Mouse (Mus musculus): ENCODE data around the gene Snrpa. TPM values are rescaled to one million over a fixed set of nuclear protein-coding genes. Genes with fewer than 3 reads are reported as not detected.
A peak's percentile ranks its signal among the peaks of the same experiment; 100 is the strongest.

Snrpa gene
- total RNA-seq, 1 experiment from 2014 or later = 20.4 TPM

GRCm38 (mm10) chr7:27212626-27213025, 16.6 kb upstream of the Snrpa start:
- no peak for ATAC-seq (ENCODE audit: extremely low read depth, insufficient number of reproducible peaks, low FRiP score, poor library complexity, severe bottlenecking)

DNA sequence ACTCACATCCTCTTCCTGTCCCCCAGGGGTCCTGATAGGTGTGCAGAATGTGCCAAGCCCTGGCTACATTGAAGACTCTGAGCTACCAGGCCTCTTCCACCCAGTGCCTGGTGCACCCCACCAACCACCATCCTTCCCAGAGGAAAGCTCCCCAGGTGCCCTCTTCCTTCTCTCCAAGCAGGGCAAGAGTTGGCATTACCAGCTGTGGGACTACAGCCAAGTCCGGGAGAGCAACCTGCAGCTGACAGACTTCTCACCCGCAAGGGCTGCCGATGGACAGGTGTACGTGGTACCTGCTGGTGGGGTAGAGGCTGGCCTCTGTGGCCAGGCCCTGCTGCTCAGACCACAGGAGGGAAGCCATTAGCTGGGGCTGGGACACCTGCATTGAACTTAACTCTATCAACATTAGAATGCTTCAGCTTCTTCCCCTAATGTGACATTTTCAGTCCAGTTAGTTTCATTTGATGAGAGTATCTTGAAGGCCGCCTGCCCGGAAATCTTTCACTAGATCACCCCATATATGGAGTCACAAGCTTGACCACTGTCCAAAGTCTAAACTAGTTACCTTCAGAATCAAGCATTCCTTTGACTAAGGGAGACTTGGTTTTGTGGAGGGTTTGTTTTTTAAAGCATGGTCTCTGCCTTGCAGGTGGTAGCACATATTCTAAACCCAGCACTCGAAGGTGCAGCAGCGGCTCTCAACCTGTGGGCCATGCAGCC, 7.8 kb upstream of the Snrpa start:
- ATAC-seq (ENCODE audit: extremely low read depth, insufficient number of reproducible peaks, low FRiP score, poor library complexity, severe bottlenecking) = no peak

DNA sequence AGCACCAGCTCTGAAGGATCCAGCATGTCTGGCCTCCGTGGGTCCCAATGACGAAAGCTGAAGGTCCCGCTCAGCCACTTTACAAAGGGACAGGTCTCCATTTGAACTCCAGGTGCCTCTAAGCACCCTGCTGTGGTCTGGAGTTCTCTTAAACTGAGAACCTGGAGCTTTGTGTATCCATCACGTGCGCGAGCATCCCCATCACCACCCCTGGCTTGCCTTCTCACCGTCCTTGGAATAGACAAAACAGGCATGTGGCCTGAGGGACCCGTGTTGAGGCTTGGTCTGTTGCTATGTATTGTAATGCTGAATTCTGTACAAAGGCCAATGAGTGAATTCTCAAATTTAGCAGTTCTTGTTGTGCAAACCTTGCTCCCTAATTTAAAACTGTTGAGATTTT, 2.7 kb upstream of the Snrpa start:
- no peak for ATAC-seq (ENCODE audit: extremely low read depth, insufficient number of reproducible peaks, low FRiP score, poor library complexity, severe bottlenecking)

- ATAC-seq (ENCODE audit: extremely low read depth, insufficient number of reproducible peaks, low FRiP score, poor library complexity, severe bottlenecking) = no peak
These were observed 2.3 kb upstream of the Snrpa start for GRCm38 (mm10) chr7:27198355-27198754.

DNA sequence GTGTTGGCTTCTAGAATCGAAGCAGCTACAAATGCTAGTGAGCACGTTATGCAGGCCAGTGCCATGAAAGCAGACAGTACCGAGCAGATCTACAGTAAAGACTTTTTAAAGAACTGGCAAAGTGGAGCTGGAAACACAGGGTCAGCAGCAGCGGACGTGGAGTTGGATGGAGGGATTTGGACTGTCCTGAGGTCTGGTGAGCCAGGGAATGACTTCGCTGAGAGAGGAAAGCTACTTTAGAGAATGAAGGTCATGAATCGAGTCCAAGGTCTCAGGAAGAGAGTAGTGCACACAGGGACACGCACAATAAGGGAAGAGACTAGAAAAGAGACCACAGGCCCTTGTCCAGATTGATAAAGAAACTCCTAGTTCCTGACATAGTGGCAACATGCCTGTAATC, 1.6 kb upstream of the Snrpa start:
- ATAC-seq (ENCODE audit: extremely low read depth, insufficient number of reproducible peaks, low FRiP score, poor library complexity, severe bottlenecking) = no peak

DNA sequence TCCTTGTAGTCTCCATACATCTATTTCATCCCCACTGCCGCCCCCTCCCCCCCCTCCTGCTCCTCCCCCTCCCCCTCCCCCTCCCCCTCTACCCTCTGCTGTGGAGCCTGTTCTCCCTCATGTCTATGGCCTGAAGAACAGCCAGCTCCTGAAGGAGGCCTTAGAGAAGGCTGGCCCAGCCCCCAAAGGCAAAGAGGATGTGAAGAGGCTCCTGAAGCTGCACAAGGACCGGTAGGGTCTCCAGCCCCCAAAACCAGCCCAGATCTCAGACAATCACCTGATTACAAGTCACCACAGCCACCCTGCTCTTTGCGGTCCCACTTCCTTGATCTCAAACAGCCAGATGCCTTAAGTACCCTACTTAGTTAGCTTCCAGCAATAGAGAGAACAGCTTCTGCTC, 1.1 kb upstream of the Snrpa start:
- no peak for ATAC-seq (ENCODE audit: extremely low read depth, insufficient number of reproducible peaks, low FRiP score, poor library complexity, severe bottlenecking)

GRCm38 (mm10) chr7:27193731-27194130, 2.3 kb downstream of the Snrpa start:
- ATAC-seq (ENCODE audit: extremely low read depth, insufficient number of reproducible peaks, low FRiP score, poor library complexity, severe bottlenecking) = no peak

DNA sequence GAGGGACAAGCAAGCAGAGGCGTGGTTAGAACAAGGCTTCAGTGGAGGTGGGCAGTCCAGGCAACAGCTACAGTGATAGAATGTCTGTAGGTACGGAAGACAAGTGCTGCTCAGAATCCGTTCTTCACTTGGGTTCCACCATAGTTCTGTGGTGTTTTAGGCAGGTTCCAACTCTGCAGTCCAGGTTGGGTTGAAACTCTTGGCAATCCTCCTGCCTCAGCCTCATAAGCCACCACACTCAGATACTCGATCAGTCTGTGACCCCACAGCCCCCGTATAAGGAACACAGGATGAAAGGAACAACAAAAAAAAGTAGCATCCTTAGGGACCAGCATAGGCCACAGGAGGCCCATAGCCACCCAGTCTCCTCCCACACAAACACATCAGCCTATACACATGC, 3.6 kb downstream of the Snrpa start:
- ATAC-seq (ENCODE audit: extremely low read depth, insufficient number of reproducible peaks, low FRiP score, poor library complexity, severe bottlenecking) = no peak

- ATAC-seq (ENCODE audit: extremely low read depth, insufficient number of reproducible peaks, low FRiP score, poor library complexity, severe bottlenecking) = no peak
These were observed 6.7 kb downstream of the Snrpa start for GRCm38 (mm10) chr7:27189271-27189931.

GRCm38 (mm10) chr7:27185986-27186385, 10.1 kb downstream of the Snrpa start:
- ATAC-seq (ENCODE audit: extremely low read depth, insufficient number of reproducible peaks, low FRiP score, poor library complexity, severe bottlenecking) = no peak

DNA sequence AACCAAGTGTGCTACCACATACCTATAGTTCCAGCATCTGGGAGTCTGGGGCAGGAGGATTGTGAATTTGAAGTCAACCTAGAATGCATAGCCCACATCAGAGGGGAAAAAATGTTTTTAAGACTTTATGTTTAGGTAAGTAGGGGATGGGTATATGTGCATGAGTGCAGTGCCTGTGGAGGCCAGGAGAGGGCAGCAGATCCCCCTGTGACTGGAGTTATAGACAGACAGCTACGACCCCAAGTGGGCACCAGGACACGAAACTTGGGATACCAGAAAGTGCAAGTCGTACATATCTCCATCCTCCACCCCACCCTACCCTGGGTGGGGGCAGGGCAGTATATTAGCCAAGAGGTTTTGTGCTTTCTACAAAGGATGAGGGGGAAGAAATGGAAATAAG, 11.1 kb downstream of the Snrpa start:
- peak; percentile 52; the same call in 1 of the 2 replicates for ATAC-seq (ENCODE audit: extremely low read depth, insufficient number of reproducible peaks, low FRiP score, poor library complexity, severe bottlenecking)

DNA sequence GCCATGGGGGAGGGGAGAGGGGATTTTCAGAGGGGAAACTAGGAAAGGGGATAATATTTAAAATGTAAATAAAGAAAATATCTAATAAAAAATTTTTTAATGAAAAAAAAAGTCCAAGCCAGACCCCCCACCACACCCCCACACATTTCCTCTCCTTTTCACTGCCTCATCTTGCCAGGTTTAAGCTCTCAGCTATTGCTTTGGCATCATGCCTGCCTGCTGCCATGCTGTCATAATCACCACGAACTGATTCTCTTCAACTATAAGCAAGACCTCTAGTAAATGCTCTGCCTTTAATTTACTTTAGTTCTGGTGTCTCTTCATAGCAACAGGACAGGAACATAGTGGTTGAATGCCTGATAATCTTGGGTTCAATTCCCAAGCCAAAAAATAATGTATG, 13.6 kb downstream of the Snrpa start:
- ATAC-seq (ENCODE audit: extremely low read depth, insufficient number of reproducible peaks, low FRiP score, poor library complexity, severe bottlenecking) = no peak

DNA sequence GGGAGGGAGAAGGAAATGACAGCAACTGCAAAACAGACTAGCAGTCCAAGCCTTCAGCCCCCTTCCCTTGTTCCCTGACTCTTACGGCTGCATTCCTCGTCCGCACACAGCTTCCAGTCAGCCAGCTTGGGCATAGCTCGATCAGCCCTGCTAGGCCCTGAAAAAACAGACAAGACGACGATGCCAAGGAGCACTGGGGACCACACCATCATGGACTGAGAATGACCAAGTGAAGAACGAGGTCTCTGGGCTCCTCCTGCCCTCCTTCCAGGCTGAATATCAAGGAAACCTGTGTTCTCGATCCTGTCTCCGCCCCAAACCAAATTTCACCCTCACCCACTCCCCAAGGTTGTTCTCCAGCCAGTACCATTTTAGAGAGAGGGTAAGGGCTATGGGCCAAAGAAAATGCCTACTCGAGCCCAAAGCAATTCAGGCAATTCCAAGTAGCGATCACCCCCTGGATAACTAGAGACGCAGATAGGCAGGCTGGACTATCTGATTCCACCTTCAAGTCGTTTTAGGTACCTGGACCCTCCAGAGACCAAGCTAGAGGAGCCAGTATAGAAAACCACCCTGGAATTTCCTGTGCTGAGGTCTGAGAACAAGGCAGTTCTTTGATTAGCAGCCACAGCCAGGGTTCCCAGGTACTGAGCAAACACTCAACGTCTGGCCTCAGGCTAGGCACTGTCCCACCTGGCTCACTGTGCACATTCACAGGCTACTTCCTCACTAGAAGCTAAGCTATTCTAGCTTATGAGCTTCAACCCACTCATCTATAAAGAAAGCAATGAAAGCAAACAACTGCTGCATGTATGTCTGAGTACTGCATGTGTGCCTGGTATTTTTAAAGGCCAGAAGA, 15.0 kb downstream of the Snrpa start, which contains the start of the genes Gm21983 and Mia:
Gene Gm21983 (minus strand): TSS at position 250 of the 859 bp plus-strand sequence.
Gene Mia (minus strand): TSS at position 321 of the 859 bp plus-strand sequence.
- ATAC-seq (ENCODE audit: extremely low read depth, insufficient number of reproducible peaks, low FRiP score, poor library complexity, severe bottlenecking) = no peak

GRCm38 (mm10) chr7:27180036-27180435, 16.0 kb downstream of the Snrpa start:
- ATAC-seq (ENCODE audit: extremely low read depth, insufficient number of reproducible peaks, low FRiP score, poor library complexity, severe bottlenecking) = no peak

DNA sequence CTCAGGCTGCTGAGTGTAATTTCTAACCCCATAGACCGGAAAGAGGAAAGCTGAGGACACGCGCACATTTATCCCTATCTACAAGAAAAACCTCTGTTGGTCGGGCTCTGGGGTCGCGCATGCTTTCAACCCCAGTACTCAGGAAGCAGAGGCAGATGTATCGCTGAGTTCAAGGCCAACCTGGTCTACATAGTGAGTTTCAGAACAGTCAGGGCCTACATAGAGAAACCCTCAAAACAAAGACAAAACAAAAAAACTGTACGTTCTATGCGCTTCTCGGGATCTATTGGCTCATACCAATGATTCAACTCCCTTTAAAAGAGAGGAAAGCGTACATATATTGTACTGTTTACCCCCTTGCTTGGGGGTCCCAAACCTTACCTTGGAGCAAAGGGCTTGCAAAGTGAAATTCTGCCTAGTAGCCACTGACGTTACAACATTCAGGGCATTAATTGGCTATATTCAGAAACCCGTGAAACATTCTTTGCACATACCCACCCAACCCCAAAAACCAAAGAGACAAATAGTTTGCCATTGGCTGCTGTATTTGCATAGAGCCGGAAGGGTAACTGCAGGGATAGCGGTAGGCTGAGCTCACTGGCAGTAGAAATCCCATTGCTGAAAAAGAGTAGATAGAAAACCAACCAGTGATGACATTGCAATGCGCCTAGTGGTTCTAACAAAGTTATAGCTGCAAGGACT, 16.7 kb downstream of the Snrpa start:
- ATAC-seq (ENCODE audit: extremely low read depth, insufficient number of reproducible peaks, low FRiP score, poor library complexity, severe bottlenecking) = no peak

- peak; percentile 94 for ATAC-seq (ENCODE audit: extremely low read depth, insufficient number of reproducible peaks, low FRiP score, poor library complexity, severe bottlenecking)
These were observed 17.5 kb downstream of the Snrpa start, which contains the start of gene Rab4b for GRCm38 (mm10) chr7:27178324-27179216. TSS of gene Rab4b (minus strand) at chr7:27178896.

- ATAC-seq (ENCODE audit: extremely low read depth, insufficient number of reproducible peaks, low FRiP score, poor library complexity, severe bottlenecking) = no peak
These were observed 18.1 kb downstream of the Snrpa start for GRCm38 (mm10) chr7:27177942-27178323.

DNA sequence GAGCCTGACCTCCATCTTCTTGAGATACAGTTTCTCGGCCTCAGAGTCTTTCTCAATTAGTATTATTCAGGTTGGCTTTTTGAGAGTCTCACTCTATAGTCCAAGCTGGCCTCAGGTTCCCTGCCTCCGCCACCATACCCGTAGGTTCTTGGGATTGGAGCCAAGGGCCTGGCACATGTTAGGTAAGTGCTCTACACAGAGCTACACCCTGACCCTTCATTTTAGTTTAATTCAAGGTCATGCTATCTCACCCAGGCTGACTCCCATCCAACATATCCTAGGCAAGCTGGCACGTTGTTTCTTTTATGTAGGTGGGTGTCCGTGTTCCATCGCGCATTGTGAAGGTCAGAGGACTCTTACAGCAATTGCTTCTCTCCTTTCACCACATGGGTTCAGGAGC, 21.2 kb downstream of the Snrpa start:
- ATAC-seq (ENCODE audit: extremely low read depth, insufficient number of reproducible peaks, low FRiP score, poor library complexity, severe bottlenecking) = no peak

Measured in neutrophil, adult 5-6 weeks (primary cell).